Mouse (Mus musculus) ZHBTc4 (cell line): ENCODE measurements around the gene Mtx1.

Source experiments
- DNase-seq: peaks from one replicate; pipeline ENCODE4 v3.0.0-alpha.2; 2011; ENCODE audit warnings: low read depth, low spot score

Mtx1 gene

DNA sequence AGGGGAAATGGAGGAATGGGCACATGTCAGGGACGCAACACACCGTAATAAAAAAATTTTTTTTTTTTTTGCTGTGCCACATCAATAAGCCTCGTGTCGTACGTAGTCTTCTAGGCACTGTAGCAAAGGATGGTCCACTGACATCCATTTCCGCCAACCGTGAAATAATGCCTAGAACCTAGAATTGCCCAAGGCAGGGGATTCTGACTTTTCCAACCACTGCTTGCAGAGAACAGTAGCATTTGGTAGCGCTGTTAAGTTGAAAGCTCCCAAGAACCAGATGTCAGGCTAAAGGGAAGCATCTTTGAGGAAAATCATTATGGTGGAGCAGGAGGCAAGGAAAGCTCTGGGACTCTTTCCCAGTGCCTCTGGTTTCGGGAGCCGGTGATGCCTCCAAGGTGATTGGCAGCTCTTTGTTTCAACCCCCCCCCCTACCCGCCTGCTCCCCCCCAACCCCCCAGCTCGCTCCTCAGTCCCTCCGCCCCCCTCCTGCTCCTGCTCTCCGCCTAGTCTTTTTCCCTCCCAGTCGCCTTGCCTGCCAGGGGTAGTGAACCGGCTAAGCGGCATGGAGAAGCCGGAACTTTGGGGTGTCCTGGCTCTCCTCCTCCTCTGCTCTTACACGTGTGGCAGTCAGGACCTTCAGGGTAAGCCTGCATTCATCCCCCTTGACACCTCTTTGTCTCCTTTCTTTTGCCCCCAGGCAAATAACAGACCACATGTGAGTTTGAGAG, 12.0 kb downstream of the Mtx1 start, which contains the start of gene Thbs3:
TSS of gene Thbs3 (plus strand) at position 500 of the 731 bp plus-strand sequence.
- no peak for DNase-seq

DNA sequence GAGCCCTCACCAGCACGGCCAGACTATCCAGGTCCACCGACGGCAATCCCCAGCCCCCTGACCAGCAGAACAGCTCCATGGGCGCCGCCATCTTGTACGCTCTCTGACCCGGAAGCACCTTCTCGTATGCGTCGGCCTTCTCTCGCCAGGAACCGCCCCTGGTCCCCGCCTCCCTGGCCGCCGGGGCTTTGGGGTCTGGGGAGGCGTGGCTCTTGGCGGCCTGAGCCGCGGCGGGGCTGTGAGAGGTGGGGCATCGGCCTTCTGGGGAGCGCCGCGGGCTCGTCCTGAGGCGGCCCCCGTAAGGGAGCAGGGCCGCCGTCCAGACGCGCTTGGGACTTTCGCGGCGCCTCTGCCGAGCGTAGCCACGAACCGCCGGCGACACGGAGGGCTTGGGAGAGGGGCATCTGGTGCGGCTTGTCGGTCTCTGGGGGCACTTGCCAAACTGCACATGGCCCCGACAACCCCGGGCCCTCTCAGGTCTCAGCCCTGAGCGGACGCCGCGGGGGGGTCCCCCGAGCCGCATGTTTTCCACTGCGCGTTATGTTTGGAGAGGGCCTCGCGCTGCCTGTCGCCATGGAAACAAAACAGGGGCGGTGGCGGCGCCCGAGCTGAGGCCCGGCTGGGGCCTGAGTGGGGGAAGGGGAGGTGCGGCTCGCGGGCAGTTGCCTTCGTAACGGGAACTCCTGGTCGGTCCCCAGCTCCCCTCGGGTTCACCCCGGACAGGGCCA, 12.9 kb downstream of the Mtx1 start:
- DNase-seq: peak; percentile 96

DNA sequence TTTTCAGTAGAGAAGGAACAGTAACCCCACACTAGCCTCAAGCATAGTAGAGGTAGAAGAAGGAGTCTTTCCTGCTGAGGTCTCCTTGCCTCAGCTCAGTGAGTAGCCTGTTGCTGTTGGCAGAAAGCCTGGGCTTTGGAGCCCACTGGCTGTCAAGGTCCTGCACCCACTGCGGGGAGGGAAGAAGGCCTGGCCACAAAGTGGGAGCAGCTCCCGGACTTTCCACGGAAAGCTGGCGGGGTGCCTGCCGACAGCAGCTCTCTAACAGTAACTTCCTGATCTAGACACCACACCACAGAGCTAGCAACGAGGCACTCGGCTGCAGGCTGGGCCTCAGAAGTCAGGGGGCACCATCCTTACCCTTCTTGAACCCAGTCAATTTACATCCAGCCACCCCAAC, 16.2 kb downstream of the Mtx1 start:
- no peak for DNase-seq

DNA sequence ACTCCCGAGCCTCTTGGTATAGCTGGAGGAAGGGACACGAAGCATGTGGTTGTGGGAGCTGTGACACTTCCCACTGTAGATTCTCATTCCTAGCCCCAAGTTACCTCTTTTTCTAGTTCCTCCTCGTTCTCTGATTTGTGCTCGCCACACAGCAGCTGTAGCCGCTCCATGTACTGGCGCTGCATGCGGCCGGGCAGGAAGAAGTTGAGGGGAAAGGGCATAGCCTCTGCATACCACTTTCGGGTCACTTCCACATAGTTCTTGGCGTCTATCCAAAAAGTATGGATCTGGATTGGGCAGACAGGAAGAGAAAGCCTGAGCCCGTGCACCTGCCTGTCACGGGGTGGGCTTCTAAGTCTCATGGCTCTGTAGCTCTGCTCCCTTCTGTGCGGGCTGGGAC, 16.7 kb downstream of the Mtx1 start:
- no peak for DNase-seq

DNA sequence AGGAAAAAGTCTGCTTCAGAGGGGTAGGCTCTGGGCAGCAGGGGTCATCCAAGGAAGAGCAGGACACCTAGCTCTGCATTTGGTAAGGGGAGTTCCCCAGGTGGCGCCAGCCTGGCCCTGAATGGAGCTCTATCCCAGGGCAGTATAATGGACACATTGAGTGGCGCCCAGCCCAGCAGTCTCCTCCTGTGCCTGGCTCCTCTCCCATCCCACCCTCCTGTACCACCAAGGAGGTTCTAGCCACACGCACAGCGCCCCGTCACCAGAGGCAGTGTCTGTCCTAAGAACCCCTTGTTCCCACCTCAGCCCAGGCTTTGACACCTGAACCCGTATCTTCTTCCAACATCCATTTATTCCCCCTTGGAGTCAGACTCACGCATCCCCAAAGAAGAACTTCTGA, 17.2 kb downstream of the Mtx1 start:
- no peak for DNase-seq

DNA sequence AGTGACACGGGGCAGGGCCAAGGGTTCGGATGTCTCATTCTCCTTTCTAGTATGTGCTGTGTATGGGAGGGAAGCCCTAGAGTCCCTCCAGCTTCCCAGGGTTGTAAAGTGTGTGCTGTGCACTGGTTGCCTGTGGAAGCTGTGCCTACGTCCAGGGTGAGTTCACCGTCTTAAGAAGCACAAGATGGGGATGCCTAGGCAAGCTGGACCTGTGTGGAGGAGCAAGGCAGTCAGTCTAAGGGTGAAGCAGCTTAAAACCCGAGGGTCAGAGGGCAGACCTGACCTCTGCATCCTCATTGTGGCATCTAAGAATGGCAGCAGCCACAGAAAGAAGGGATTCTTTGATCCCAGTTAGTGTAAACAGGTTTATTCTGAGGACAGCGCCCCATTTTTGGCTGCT, 18.2 kb downstream of the Mtx1 start:
- DNase-seq: no peak

DNA sequence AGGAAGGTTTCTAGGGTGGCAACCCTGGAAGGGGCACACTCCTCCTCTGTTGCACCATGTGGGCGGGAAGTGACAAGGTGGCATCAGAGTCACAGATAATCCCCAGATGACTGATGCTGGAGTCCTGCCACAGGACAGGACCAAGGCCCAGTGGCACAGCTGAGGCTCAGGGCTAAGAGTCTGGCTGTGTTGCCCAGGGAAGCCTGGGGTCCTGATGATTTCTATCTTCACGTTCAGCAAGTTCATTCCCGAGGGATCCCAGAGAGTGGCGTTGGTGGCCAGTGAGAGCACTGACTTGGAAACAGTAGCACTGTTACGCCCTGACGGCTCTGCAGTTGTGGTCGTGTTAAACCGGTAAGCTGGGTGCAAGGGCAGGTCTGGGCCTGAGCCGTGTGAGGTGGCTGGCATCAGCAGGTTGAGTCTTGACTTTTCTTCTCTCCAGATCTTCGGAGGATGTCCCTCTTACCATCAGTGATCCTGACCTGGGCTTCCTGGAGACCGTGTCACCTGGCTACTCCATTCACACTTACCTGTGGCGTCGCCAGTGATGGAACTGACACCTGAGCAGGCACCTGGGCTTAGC, 18.7 kb downstream of the Mtx1 start:
- DNase-seq: no peak

DNA sequence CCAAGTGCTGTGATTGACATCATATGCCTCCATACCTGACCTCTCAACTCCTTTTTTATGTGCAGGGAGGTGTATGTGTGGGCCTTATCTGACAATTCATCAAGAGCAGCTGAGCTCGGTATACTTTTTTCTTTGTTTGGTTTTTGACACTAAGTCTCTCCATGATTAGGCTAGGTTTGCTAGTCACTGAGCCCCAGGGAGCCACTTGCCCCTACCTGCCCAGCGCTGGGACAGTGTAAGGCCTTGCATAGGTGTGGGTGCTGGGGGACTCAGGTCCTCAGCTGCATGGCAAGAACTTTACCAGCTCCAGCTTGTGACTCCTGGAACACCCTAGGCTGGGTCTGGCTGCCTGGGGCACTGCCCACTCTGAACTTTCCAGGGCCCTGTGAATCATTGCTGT, 20.2 kb downstream of the Mtx1 start:
- no peak for DNase-seq

DNA sequence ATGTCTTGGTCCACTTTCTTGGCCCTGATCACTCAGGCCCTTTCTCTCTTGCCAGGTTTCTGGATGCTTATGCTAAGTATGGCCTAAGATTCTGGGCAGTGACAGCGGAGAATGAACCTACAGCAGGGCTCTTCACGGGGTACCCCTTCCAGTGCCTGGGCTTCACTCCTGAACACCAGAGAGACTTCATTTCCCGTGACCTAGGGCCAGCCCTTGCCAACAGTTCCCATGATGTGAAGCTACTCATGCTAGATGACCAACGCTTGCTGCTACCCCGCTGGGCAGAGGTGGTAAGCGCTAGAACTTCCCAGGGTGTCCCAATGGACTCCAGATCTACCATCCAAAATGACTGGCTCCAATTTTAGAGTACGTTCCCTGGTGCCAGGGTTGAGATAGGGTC, 20.8 kb downstream of the Mtx1 start:
- no peak for DNase-seq

DNA sequence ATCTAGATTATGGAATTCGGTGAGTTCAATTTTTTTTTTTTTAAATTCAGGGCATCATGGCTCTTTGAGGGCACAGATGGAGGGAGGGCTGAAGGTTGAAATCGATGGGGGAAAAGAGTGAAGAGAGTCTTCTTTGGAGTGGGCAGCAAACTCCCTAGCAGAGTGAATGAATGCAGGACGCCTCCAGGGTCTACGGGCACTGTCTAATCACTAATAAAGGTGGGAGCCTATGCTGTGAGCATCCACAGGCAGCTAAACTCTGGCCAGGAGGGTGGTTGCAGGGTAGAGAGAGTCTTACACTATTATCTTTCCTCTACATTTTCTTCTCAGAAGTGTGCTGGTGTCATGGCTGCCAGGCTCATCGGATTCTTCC, 23.8 kb downstream of the Mtx1 start:
- DNase-seq: no peak

DNA sequence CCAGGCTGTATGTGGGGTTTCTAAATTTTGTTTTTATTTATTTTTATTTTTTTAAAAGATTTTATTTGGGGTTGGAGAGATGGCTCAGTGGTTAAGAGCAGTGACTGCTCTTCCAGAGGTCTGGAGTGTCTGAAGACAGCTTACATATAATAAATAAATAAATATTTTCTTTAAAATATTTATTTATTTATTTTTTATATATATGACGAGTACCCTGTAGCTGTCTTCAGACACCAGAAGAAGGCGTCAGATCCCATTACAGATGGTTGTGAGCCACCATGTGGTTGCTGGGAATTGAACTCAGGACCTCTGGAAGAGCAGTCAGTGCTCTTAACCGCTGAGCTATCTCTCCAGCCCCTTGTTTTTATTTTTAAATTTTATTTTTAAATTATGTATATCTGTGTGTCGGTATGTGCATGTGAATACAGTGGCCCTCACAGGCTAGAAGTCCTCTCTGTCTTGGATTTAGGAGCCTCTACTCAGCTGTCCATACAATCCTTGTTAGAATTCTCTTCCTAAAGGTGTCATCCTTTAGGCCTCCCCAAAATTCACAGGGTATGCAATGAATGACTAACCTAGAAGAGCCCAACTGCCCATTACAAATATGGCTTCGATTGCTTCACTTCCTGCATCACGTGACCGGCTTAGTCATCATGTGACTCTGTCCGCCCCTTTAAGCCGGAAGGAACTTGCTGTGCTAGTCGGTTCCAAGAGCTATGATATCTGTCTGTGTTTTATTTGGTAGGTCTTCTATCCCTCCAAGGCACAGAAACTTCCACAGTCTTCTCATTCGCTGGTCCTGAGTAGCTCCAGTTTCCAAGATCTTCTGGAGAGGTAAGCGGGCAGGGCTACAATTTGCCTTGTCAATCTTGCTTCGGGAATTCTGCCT, 24.4 kb downstream of the Mtx1 start, which contains the start of gene Gba:
TSS of gene Gba (plus strand) at position 676 of the 889 bp plus-strand sequence.
- peak; percentile 94 for DNase-seq

DNA sequence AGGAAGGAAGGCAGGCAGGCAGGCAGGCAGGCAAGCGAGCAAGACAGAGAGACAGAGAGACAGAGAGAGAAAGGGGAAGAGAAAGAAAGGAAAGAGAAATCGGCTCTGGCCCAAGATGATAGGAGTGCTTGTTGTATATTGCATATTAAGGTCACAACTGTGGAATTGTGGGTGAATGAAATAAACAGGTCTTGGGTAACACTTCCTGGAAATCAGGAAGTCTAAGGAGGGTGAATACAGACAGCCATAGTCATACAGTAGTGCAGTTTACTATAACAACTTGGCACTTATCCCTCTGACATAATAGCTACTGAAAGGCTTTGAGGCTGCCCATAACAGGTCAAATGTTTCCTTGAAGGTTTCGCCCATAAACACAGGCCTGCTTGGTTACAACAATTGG, 27.0 kb downstream of the Mtx1 start:
- DNase-seq: no peak

DNA sequence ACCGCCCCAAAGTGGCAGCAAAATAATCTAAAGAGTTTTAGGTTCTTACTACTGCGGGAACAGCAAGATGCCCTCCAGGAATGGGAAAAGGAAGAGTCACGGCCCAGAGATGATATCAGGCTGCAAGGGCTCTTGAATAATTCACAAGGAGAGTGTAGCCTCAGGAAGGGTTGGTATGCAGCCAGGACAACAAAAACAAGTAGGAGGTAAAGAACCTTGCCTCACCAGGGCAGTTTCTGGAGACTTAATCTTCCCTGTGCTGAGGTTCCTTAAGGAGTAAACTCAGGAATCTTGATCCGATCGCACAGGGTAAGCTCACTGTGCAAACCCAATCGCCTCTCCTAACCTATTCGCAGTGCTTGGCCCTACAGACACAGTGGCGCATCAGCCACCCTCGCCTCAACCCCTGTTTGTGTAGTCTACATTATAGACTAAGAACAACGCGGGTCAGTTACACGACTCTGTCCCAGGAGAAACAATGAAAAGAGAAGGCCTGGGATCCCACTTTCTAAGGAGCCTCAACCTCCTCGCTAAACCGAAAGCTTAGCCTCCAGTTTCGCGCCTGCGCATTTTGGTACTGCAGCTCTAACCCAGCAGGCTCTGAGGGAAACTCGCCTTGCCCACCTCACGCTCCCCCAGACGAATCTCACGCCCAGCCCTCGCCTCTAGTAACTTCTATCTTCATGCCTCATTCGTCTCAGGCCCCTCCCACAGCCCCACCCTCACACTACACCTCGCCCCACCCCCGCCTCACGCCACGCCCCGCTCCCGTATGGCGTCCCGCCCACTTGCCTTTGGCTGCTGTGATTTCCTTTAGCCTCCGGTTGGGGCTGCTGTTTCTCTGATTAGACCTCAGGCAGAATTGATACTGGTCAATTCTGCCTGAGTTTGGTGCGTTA, 30.7 kb downstream of the Mtx1 start:
- DNase-seq: peak; percentile 96

DNA sequence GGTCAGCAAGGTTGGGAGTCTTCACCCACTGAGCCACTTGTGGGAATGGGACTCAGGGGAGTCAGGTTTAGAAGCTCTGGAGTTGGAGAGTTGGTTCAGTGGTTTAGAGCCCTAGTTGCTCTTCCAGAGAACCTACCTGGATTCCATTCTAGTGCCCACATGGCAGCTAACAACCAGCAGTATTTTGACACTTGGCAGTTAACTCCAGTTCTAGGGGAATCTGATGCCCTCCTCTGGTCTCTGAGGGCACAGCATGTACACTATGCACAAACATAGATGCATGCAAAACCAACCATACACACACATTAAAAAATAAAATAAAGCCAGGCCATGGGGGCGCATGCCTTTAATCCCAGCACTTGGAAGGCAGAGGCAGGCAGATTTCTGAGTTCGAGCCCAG, 33.0 kb downstream of the Mtx1 start:
- DNase-seq: no peak

DNA sequence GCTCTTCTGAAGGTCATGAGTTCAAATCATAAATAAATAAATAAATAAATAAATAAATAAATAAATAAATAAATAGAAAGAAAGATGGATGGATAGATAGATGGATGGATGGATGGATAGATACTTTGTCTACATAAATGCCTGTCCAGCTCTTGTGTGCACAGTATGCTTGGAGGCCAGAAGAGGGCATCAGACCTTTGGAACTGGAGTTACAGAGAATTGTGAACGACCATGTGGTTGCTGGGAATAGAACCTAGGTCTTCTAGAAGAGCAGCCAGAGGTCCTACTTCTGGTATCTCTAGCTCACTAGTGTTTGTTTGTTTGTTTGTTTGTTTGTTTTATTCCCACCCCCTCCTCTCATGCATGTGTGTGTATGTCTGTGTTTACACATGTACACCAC, 33.5 kb downstream of the Mtx1 start:
- DNase-seq: no peak

DNA sequence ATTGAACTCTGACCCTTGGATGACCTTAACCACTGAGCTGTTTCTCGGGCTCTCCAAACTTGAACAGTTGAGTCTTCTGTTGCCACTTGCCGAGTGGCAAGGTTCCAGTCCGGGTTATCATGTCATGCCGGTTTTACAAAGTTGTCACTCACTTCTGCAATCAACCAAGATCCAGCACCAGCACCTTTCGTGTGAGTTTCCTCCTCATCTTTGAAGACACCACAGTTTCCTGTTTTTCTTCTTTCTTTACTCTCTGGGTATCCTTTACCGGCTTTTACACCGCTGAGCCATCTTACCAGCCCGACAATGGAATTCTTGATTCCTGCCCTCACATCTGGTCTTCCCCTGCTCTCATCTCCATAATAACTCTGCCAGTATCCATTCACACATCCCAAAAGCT, 36.5 kb downstream of the Mtx1 start:
- no peak for DNase-seq

DNA sequence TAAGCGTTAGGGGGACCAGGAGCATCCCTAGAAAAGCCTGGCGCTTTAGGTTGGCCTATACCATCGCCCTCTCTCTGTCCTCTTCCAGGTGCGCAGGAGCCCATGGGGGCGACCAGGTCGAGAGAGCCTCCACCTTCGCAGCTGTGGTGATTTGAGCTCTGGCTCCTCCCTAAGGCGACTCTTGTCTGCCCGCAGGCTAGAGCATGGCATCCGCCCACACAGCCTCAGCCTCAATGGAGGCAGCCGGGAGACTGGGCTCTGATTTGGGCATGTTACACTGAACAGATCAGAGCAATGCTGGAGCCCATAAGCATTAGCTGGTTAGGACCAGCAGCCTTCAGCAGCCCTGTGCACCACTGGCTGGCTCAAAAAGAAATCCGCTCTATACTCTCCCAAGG, 38.4 kb downstream of the Mtx1 start:
- peak; percentile 61 for DNase-seq

DNA sequence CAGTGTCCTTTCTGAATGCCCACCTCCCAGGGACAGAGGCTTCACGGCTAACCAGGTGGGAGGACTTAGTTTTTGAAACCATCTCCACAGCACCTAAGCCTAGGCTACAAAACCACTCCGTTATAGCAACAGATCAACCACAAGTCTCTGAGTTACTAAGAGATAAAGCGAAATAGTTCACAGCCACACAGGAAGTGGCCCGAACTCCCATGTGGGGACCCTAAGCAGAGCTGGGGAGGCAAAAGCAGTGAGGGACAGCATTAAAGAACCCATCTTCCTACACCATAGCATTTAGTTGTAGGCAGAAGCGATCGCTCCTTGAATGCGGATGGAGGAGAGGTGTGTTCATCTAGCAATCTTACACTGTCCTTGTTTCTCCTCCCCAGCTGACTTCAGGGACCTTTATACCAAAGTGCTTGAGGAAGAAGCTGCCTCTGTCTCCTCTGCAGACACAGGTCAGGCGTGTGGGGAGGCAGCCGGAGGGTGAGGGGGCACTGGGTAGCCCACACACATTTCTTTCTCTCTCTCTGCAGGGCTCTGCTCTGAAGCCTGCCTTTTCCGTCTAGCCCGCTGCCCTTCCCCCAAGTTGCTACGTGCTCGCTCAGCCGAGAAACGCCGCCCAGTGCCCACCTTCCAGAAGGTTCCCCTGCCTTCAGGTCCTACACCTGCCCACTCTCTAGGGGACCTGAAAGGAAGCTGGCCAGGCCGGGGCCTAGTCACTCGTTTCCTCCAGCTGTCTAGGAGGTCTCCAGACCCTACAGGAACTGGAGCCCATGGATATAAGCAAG, 39.0 kb downstream of the Mtx1 start:
- DNase-seq: no peak

DNA sequence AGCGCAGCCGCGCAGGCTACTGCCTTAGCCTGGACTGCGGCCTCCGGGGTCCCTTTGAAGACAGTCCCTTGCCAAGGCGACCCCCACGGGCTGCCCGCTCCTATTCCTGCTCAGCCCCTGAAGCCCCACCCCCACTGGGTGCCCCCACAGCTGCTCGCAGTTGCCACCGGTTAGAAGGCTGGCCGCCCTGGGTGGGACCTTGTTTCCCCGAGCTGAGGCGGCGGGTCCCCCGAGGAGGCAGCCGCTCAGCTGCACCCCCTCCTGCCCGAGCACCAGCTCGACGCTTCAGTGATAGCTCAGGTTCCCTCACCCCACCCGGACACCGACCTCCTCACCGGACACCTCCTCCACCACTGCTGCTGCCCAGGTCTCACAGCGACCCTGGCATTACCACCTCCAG, 39.7 kb downstream of the Mtx1 start:
- peak; percentile 40 for DNase-seq

DNA sequence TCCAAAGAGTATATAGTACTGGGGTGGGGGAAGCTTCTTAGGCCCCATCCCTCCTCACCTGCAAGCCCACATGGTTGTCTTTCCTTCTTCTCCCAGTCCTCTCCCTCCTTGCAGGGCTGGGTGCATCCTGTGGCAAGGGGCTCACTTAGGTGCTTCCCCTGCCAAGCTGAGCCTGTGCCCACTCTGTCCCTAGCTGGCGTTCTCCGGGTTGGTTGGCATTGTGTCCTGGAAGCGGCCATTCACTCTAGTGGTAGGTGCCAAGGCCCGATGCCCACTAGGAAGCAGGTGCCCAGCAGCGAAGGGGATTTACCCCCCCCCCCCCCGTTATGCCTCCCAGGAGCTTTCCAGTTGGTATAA, 43.0 kb downstream of the Mtx1 start:
- no peak for DNase-seq
